Comparison of ENCODE assay signal across 9 mouse cellular contexts in the genomic region with DNA sequence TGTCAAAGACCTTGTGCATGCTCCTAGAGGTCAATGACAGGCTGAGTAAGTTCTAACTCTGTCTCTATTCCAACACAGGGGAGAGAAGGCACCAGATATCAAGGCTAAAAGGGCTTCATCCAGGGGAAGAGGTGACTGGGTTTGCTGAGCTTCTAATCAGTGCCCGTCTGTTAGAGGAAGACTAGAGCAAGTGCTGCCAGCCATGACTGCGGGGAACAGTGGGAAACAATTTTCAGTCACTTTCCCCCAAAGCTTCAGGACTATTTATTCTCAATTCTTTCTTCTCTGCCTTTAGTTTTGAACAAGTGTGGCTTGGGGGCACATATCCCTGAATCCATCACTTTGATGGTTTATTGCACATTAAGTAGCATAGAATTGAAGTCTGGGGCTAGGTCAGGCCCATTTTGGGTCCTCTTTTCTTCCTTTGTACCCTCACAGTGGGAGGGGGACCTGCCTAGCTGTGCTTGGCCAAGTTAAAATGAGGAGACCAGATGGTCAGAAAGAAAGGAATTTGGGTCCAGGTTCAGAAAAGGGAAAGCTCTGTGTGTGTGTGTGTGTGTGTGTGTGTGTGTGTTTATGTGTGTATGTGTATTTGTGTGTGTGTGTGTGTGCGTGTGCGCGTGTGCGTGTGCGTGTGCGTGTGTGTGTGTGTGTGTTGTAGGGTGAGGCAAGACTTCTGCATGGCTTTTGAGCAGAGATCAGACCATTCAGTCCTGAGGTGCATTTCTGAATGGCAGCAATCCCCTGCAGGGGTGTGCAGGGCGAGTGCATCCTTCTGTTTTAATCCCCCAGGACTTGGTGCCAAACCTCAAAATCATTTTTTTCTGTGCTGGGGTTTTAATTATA.
A peak's percentile ranks its signal among the peaks of the same experiment; 100 is the strongest.
DNase-seq lines count a peak whose midpoint lies in the region; ATAC-seq and TF ChIP-seq lines count a peak whose summit lies in the region.
"Had no signal": no experiment of that assay in that cellular context is flagged by ENCODE, and none has a peak within 500 bp of the region (broad histone marks: within the 10 kb centered on the region; RNA-seq: fewer than 3 reads in every experiment).

No protein-coding gene starts in this region.

- H3K36me3 ChIP-seq in lung, embryonic 15.5 days: no peaks in the 10 kb centered on the region
- no peaks in the 10 kb centered on the region for H3K36me3 ChIP-seq in heart, embryonic 16.5 days (ENCODE audit: control insufficient read depth, insufficient read depth)
- no peaks in the 10 kb centered on the region for H3K36me3 ChIP-seq in midbrain, postnatal 0 days (ENCODE audit: insufficient read depth, low read length)
- H3K36me3 ChIP-seq: stomach, embryonic 15.5 days had no signal

- H3K4me1 ChIP-seq in lung, embryonic 15.5 days: peaks cover 34% of the 10 kb centered on the region
- peaks cover 39% of the 10 kb centered on the region for H3K4me1 ChIP-seq in heart, embryonic 16.5 days (ENCODE audit: control insufficient read depth, insufficient read depth, low read length)
- peaks cover 7% of the 10 kb centered on the region; the same call in 1 of the 2 replicates for H3K4me1 ChIP-seq in midbrain, postnatal 0 days (ENCODE audit: insufficient read depth, low read length)

- DNase-seq in lung, postnatal 36 days: no peak
- peak; percentile 47 to 67 for DNase-seq in cerebellum, postnatal 36 days
- peak; percentile 48 for DNase-seq in midbrain, postnatal 0 days (ENCODE audit: low spot score)
- DNase-seq in layer of hippocampus, postnatal 25 days (ENCODE audit: extremely low spot score in 1 of 2, low spot score in 1 of 2): no peak
- DNase-seq in urinary bladder, adult 18-20 months (ENCODE audit: low spot score in 2 of 2): no peak
- DNase-seq in gastrocnemius, postnatal 10 days: no peak

- H3K9ac ChIP-seq in lung, embryonic 15.5 days: no peak overlapping the region
- peak overlapping the region; percentile 57; the same call in 1 of the 2 replicates for H3K9ac ChIP-seq in heart, embryonic 16.5 days (ENCODE audit: low read length)
- no peak overlapping the region for H3K9ac ChIP-seq in midbrain, postnatal 0 days (replicated peaks; ENCODE audit: low read length, poor library complexity, severe bottlenecking)
- H3K9ac ChIP-seq: stomach, embryonic 15.5 days had no signal

- H3K27me3 ChIP-seq in lung, embryonic 15.5 days: peaks cover 3% of the 10 kb centered on the region; the same call in 1 of the 2 replicates
- no peaks in the 10 kb centered on the region for H3K27me3 ChIP-seq in heart, embryonic 16.5 days (ENCODE audit: control insufficient read depth, insufficient read depth, low read length)
- H3K27me3 ChIP-seq in midbrain, postnatal 0 days (ENCODE audit: insufficient read depth, low read length): no peaks in the 10 kb centered on the region
- H3K27me3 ChIP-seq: stomach, embryonic 15.5 days had no signal

- no peak for ATAC-seq in lung, embryonic 15.5 days (ENCODE audit: borderline replicate concordance, extremely low read depth, low FRiP score, low TSS enrichment)
- ATAC-seq in heart, embryonic 16.5 days (replicated peaks; ENCODE audit: extremely low read depth, insufficient read depth, low FRiP score): no peak
- ATAC-seq in midbrain, postnatal 0 days (ENCODE audit: low FRiP score): no peak

- TF ChIP-seq CTCF in midbrain, postnatal 0 days (IDR thresholded peaks at IDR 0.05): no peak

- H3K27ac ChIP-seq in lung, embryonic 15.5 days: peak overlapping the region; percentile 30; the same call in 1 of the 2 replicates
- H3K27ac ChIP-seq in heart, embryonic 16.5 days (ENCODE audit: low read length): peak overlapping the region; percentile 97
- no peak overlapping the region for H3K27ac ChIP-seq in midbrain, postnatal 0 days (ENCODE audit: low read depth, low read length)
- H3K27ac ChIP-seq: stomach, embryonic 15.5 days had no signal

- no peaks in the 10 kb centered on the region for H3K9me3 ChIP-seq in lung, embryonic 15.5 days
- no peaks in the 10 kb centered on the region for H3K9me3 ChIP-seq in heart, embryonic 16.5 days (replicated peaks; ENCODE audit: control insufficient read depth, low read length)
- no peaks in the 10 kb centered on the region for H3K9me3 ChIP-seq in midbrain, postnatal 0 days (ENCODE audit: low read length)
- H3K9me3 ChIP-seq: stomach, embryonic 15.5 days had no signal

- H3K4me2 ChIP-seq in lung, embryonic 15.5 days: peak overlapping the region; percentile 27; the same call in 1 of the 2 replicates
- H3K4me2 ChIP-seq in heart, embryonic 16.5 days (ENCODE audit: low read depth, low read length): no peak overlapping the region
- no peak overlapping the region for H3K4me2 ChIP-seq in midbrain, postnatal 0 days (ENCODE audit: low read depth, low read length, poor library complexity, severe bottlenecking)
- H3K4me2 ChIP-seq: stomach, embryonic 15.5 days had no signal

- WGBS in lung, embryonic 15.5 days: 81% methylated on average over 9 of the region's 9 CpGs
- 78% methylated on average over 9 of the region's 9 CpGs for WGBS in heart, embryonic 16.5 days
- 43% methylated on average over 9 of the region's 9 CpGs for WGBS in midbrain, postnatal 0 days

- H3K4me3 ChIP-seq in lung, embryonic 15.5 days: no peak overlapping the region
- H3K4me3 ChIP-seq in heart, embryonic 16.5 days (ENCODE audit: low read length): no peak overlapping the region
- H3K4me3 ChIP-seq in midbrain, postnatal 0 days (ENCODE audit: low read depth, low read length): no peak overlapping the region
- H3K4me3 ChIP-seq: stomach, embryonic 15.5 days had no signal

Comparison
In these comparisons a context has a peak if more than half of its experiments do, and no peak if none do; other contexts are left out.
1. DNase-seq: peak in cerebellum, postnatal 36 days (2 of 2) and midbrain, postnatal 0 days (single experiment); none in lung, postnatal 36 days (single experiment), layer of hippocampus, postnatal 25 days (0 of 2), urinary bladder, adult 18-20 months (0 of 2) and gastrocnemius, postnatal 10 days (single experiment).